Mouse (Mus musculus): ENCODE results near the gene C2cd4d. TPM values are rescaled to one million over a fixed set of nuclear protein-coding genes. Genes with fewer than 3 reads are reported as not detected.

C2cd4d gene
- polyA plus RNA-seq, 1 experiment, result 0.40 TPM

Other genes with a start within 250 kb of the C2cd4d start
- not detected in 2 replicates for gene Gm10696, start 184.2 kb upstream of the C2cd4d start, polyA plus RNA-seq (2012; rRNA removed)
- not detected in 2 replicates for gene Gm5286, start 165.7 kb upstream of the C2cd4d start, polyA plus RNA-seq (2012; rRNA removed)
- gene Gm4778, start 98.4 kb upstream of the C2cd4d start, polyA plus RNA-seq (2012; rRNA removed), result not detected in 2 replicates
- gene Them4, start 52.3 kb upstream of the C2cd4d start, polyA plus RNA-seq (2012; rRNA removed), result 4.7 and 4.9 TPM in 2 replicates
- not detected in 2 replicates for gene Them5, start 20.3 kb upstream of the C2cd4d start, polyA plus RNA-seq (2012; rRNA removed)
- 12.8 and 13.3 TPM in 2 replicates for gene Rorc, start 10.4 kb downstream of the C2cd4d start, polyA plus RNA-seq (2012; rRNA removed)
- gene Lingo4, start 36.1 kb downstream of the C2cd4d start, polyA plus RNA-seq (2012; rRNA removed), result 0.06 and 0.10 TPM in 2 replicates
- 2.2 and 2.3 TPM in 2 replicates for gene Tdrkh, start 50.8 kb downstream of the C2cd4d start, polyA plus RNA-seq (2012; rRNA removed)
- 70.7 and 81.1 TPM in 2 replicates for gene Mrpl9, start 80.9 kb downstream of the C2cd4d start, polyA plus RNA-seq (2012; rRNA removed)
- gene Oaz3, start 81.5 kb downstream of the C2cd4d start, polyA plus RNA-seq (2012; rRNA removed), result 0.29 and 0.43 TPM in 2 replicates
- 0.83 and 1.1 TPM in 2 replicates for gene Celf3, start 115.9 kb downstream of the C2cd4d start, polyA plus RNA-seq (2012; rRNA removed)
- 1.2 and 2.4 TPM in 2 replicates for gene Riiad1, start 117.9 kb downstream of the C2cd4d start, polyA plus RNA-seq (2012; rRNA removed)
- gene Snx27, start 220.3 kb downstream of the C2cd4d start, polyA plus RNA-seq (2012; rRNA removed), result 20.6 and 22.3 TPM in 2 replicates